Mouse (Mus musculus): ENCODE results near the gene Negr1.

DNA sequence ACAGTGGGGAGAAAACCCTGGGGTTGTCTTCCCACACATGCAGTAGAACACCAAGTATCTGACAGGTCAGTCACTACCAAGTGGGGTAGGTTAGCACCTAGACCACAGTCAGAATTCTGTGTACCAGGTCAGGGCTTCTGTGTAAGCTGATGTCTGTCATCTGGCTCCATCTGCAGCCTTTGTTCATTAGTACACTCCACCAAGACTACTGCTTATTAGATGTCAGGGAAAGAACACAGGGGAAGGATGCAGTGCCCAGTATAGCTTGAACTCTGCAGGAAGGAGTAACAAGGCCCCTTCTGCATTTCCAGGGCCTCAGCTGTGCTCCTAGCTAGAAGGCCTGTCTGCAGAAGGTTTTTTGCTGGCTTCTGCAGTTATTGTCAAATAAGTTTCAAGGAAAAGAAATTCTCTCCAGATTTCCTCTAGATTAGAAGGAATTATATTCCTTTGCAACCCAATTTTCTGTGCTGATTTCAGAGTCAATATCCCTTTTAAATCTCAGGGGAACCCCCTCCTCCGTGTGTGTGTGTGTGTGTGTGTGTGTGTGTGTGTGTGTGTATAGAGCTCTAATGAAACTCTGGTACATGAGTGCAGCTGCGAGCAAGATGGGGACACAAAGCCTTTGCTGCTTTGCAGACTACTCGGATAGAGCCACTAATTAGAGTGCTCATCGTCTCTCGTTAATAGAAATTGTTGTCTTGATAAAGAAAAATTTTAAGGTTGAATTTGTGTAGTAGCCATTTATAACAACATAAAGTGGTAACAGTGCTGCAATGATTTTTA, 654.5 kb downstream of the Negr1 start:
- TF ChIP-seq CTCF (IDR thresholded peaks at IDR 0.05; ENCODE audit: low read depth, low read length) (no peak), POLR2AphosphoS5 (IDR thresholded peaks at IDR 0.05; ENCODE audit: insufficient replicate concordance, low read depth, low read length) (no peak), GATA2 (IDR thresholded peaks at IDR 0.05; ENCODE audit: borderline replicate concordance, low read depth, low read length) (no peak), TAL1 (conservative IDR thresholded peaks at IDR 0.05; ENCODE audit: low read depth, low read length) (no peak)
